Mouse (Mus musculus): ENCODE data around the gene Tgfbr2.

The Tgfbr2 gene

DNA sequence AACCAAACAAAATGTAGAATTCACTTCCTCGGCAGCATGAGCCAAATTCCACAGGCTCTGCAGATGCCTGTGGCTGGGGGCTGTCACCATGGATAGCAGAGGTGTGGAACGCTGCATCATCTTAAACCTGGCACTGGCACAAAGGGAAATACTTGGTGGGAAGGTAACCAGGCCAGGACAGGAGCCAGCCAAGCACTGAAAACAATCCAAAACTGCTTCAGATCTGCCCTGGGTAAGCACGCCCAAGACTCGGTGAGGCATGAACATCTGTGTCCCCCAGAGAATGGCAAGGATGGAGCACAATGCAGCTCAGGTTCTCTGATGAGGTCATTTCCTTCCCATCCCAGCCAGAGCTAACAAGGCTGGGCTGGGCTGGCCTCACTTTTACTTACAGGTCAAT is 43.6 kb upstream of the Tgfbr2 start:
- no peaks in the 10 kb centered on the region for H3K36me3 ChIP-seq (ENCODE audit: insufficient read depth, low read length)
- no peak overlapping the region for H3K4me3 ChIP-seq (replicated peaks; ENCODE audit: low read length)
- no peak for TF ChIP-seq NANOG (IDR thresholded peaks at IDR 0.05; ENCODE audit: borderline replicate concordance, low read length)
- peaks cover 32% of the 10 kb centered on the region for H3K4me1 ChIP-seq (replicated peaks; ENCODE audit: low read depth, low read length)
- no peaks in the 10 kb centered on the region for H3K9me3 ChIP-seq (ENCODE audit: low read length)
- no peaks in the 10 kb centered on the region for H3K27me3 ChIP-seq (ENCODE audit: insufficient read depth, low read length)

- H3K4me1 ChIP-seq (replicated peaks; ENCODE audit: low read depth, low read length), result peaks cover 44% of the 10 kb centered on the region
- TF ChIP-seq POU5F1 (IDR thresholded peaks at IDR 0.05; ENCODE audit: borderline replicate concordance, low read length), result no peak
- no peak for TF ChIP-seq CTCF (conservative IDR thresholded peaks at IDR 0.05; ENCODE audit: low read length)
- TF ChIP-seq NANOG (IDR thresholded peaks at IDR 0.05; ENCODE audit: borderline replicate concordance, low read length), result no peak
- H3K9me3 ChIP-seq (ENCODE audit: low read length), result no peaks in the 10 kb centered on the region
- H3K4me3 ChIP-seq (replicated peaks; ENCODE audit: low read length), result no peak overlapping the region
- no peaks in the 10 kb centered on the region for H3K36me3 ChIP-seq (ENCODE audit: insufficient read depth, low read length)
- no peaks in the 10 kb centered on the region for H3K27me3 ChIP-seq (ENCODE audit: insufficient read depth, low read length)
Observed at GRCm38 (mm10) chr9:116217099-116217498, 41.9 kb upstream of the Tgfbr2 start.

- H3K9me3 ChIP-seq (ENCODE audit: low read length), result no peaks in the 10 kb centered on the region
- no peaks in the 10 kb centered on the region for H3K36me3 ChIP-seq (ENCODE audit: insufficient read depth, low read length)
- H3K4me1 ChIP-seq (replicated peaks; ENCODE audit: low read depth, low read length), result peaks cover 44% of the 10 kb centered on the region
- no peaks in the 10 kb centered on the region for H3K27me3 ChIP-seq (ENCODE audit: insufficient read depth, low read length)
- H3K4me3 ChIP-seq (replicated peaks; ENCODE audit: low read length), result no peak overlapping the region
- TF ChIP-seq NANOG (IDR thresholded peaks at IDR 0.05; ENCODE audit: borderline replicate concordance, low read length) (no peak), POU5F1 (IDR thresholded peaks at IDR 0.05; ENCODE audit: borderline replicate concordance, low read length) (no peak), CTCF (conservative IDR thresholded peaks at IDR 0.05; ENCODE audit: low read length) (no peak)
Observed at GRCm38 (mm10) chr9:116216677-116217076, 41.5 kb upstream of the Tgfbr2 start.

DNA sequence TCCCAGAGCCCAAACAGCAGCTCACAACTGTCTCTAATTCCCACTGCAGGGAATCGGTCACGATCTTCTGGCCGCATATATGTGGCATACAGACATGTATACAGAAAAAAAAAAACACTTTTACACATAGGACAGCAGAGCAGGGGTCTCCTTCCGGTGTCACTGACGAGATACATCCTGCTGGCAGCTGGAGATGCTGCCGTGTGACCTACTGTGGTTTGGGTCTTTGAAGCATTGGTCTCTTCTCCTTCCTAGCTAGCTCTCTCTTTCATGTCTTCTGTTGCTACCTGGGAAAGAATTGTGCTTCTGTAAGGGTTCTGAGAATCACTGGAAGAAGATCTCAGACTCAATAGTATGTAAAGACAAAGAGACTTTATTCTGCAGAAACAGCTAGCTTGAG is 39.1 kb upstream of the Tgfbr2 start:
- TF ChIP-seq CTCF (conservative IDR thresholded peaks at IDR 0.05; ENCODE audit: low read length) (no peak), POU5F1 (IDR thresholded peaks at IDR 0.05; ENCODE audit: borderline replicate concordance, low read length) (no peak), NANOG (IDR thresholded peaks at IDR 0.05; ENCODE audit: borderline replicate concordance, low read length) (no peak)

GRCm38 (mm10) chr9:116212915-116213619 is 37.9 kb upstream of the Tgfbr2 start:
- peaks cover 35% of the 10 kb centered on the region for H3K4me1 ChIP-seq (replicated peaks; ENCODE audit: low read depth, low read length)
- H3K27me3 ChIP-seq (ENCODE audit: insufficient read depth, low read length), result no peaks in the 10 kb centered on the region
- H3K9me3 ChIP-seq (ENCODE audit: low read length), result peaks cover 4% of the 10 kb centered on the region; the same call in 1 of the 2 replicates
- no peaks in the 10 kb centered on the region for H3K36me3 ChIP-seq (ENCODE audit: insufficient read depth, low read length)
- TF ChIP-seq POU5F1 (IDR thresholded peaks at IDR 0.05; ENCODE audit: borderline replicate concordance, low read length), result no peak
- TF ChIP-seq CTCF (conservative IDR thresholded peaks at IDR 0.05; ENCODE audit: low read length), result no peak
- TF ChIP-seq NANOG (IDR thresholded peaks at IDR 0.05; ENCODE audit: borderline replicate concordance, low read length), result peak; percentile 45; the same call in 1 of the 2 replicates
- H3K4me3 ChIP-seq (replicated peaks; ENCODE audit: low read length), result no peak overlapping the region

More for the DNA sequence above, 39.1 kb upstream of the Tgfbr2 start:
- no peaks in the 10 kb centered on the region for H3K36me3 ChIP-seq (ENCODE audit: insufficient read depth, low read length)
- H3K27me3 ChIP-seq (ENCODE audit: insufficient read depth, low read length), result no peaks in the 10 kb centered on the region
- H3K4me3 ChIP-seq (replicated peaks; ENCODE audit: low read length), result no peak overlapping the region
- peaks cover 40% of the 10 kb centered on the region for H3K4me1 ChIP-seq (replicated peaks; ENCODE audit: low read depth, low read length)
- H3K9me3 ChIP-seq (ENCODE audit: low read length), result peaks cover 4% of the 10 kb centered on the region; the same call in 1 of the 2 replicates

DNA sequence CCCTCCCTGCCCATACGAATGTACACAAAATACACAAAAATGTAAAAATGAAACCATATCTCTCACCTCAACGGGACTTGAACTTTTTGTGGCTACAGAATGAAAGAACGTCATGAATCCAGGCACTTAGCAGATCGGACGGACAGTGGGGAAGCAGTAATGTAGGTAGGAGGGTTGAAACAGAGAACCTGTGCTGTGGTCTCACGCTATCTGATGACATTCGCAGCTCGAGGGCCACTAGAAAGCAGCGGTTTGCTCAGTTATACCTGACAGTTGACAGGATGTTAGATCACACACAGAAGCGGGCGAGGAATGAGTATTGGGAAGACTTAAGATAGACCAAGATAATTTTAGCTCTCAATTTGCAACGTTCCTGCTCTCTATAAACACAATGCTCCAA is 36.9 kb upstream of the Tgfbr2 start:
- Histone ChIP-seq H3K4me3 (replicated peaks; ENCODE audit: low read length) (no peak overlapping the region), H3K4me1 (replicated peaks; ENCODE audit: low read depth, low read length) (peaks cover 39% of the 10 kb centered on the region), H3K9me3 (ENCODE audit: low read length) (peaks cover 4% of the 10 kb centered on the region; the same call in 1 of the 2 replicates), H3K36me3 (ENCODE audit: insufficient read depth, low read length) (no peaks in the 10 kb centered on the region), H3K27me3 (ENCODE audit: insufficient read depth, low read length) (no peaks in the 10 kb centered on the region)
- no peak for TF ChIP-seq CTCF (conservative IDR thresholded peaks at IDR 0.05; ENCODE audit: low read length)
- no peak for TF ChIP-seq NANOG (IDR thresholded peaks at IDR 0.05; ENCODE audit: borderline replicate concordance, low read length)
- no peak for TF ChIP-seq POU5F1 (IDR thresholded peaks at IDR 0.05; ENCODE audit: borderline replicate concordance, low read length)

DNA sequence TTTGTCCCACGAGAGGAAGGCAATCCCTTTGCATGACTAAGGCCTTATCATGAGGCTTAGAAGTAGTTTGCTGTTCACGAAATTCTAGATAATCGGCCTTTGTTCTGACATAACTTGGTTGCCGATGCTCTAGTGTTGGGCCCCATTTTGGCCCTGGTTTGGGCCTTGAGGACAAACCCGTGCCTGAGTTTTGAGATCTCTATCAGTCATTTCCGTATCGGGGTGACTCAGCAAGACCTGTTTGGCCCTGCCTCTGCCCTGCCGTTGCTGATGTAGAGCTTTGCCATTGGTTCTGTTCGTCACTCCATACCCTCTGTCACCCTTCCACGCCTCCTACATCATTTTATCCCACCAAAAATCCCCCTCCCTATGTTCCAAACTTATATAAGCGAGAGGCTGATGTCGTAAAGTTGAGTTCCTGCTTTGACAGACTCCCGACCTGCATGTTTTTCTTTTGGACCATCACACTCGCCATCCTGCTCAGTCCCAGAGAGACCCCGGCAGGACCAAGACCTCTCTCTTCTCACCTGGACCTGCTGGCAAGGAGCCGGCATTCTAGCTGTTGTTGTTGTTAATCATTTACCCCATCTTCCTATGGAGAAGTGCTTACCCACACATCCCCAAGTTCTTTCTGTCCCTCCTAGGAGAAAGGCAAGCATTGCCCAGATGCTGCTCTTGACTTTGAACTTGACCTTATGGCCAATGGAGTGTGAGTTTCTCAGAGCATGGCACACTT is 33.2 kb upstream of the Tgfbr2 start:
- Histone ChIP-seq H3K4me1 (replicated peaks; ENCODE audit: low read depth, low read length) (peaks cover 22% of the 10 kb centered on the region), H3K4me3 (replicated peaks; ENCODE audit: low read length) (no peak overlapping the region), H3K9me3 (ENCODE audit: low read length) (peaks cover 4% of the 10 kb centered on the region; the same call in 1 of the 2 replicates), H3K36me3 (ENCODE audit: insufficient read depth, low read length) (no peaks in the 10 kb centered on the region), H3K27me3 (ENCODE audit: insufficient read depth, low read length) (no peaks in the 10 kb centered on the region)
- no peak for TF ChIP-seq CTCF (conservative IDR thresholded peaks at IDR 0.05; ENCODE audit: low read length)
- TF ChIP-seq NANOG (IDR thresholded peaks at IDR 0.05; ENCODE audit: borderline replicate concordance, low read length), result no peak
- TF ChIP-seq POU5F1 (IDR thresholded peaks at IDR 0.05; ENCODE audit: borderline replicate concordance, low read length), result no peak

- no peaks in the 10 kb centered on the region for H3K36me3 ChIP-seq (ENCODE audit: insufficient read depth, low read length)
- TF ChIP-seq POU5F1 (IDR thresholded peaks at IDR 0.05; ENCODE audit: borderline replicate concordance, low read length) (no peak), NANOG (IDR thresholded peaks at IDR 0.05; ENCODE audit: borderline replicate concordance, low read length) (no peak), CTCF (conservative IDR thresholded peaks at IDR 0.05; ENCODE audit: low read length) (no peak)
Observed at GRCm38 (mm10) chr9:116206901-116207300, 31.7 kb upstream of the Tgfbr2 start.

More at GRCm38 (mm10) chr9:116206901-116207300, 31.7 kb upstream of the Tgfbr2 start:
- Histone ChIP-seq H3K4me3 (replicated peaks; ENCODE audit: low read length) (no peak overlapping the region), H3K9me3 (ENCODE audit: low read length) (peaks cover 5% of the 10 kb centered on the region), H3K4me1 (replicated peaks; ENCODE audit: low read depth, low read length) (peaks cover 11% of the 10 kb centered on the region), H3K27me3 (ENCODE audit: insufficient read depth, low read length) (no peaks in the 10 kb centered on the region)
